ENCODE assay signal across 11 mouse cellular contexts in genomic region chr11:101221306-101221986, GRCm38 (mm10). TPM values are rescaled to one million over a fixed set of nuclear protein-coding genes. Genes with fewer than 3 reads are reported as not detected.
DNase-seq lines count a peak whose midpoint lies in the region; ATAC-seq lines count a peak whose summit lies in the region.
"Had no signal": no experiment of that assay in that cellular context is flagged by ENCODE, and none has a peak within 500 bp of the region (broad histone marks: within the 10 kb centered on the region; RNA-seq: fewer than 3 reads in every experiment).

No protein-coding gene starts in this region.

- H3K9ac ChIP-seq in heart, embryonic 15.5 days, result no peak overlapping the region
- H3K9ac ChIP-seq in limb, embryonic 11.5 days (ENCODE audit: low read length), result no peak overlapping the region
- H3K9ac ChIP-seq in stomach, embryonic 14.5 days (replicated peaks; ENCODE audit: low read depth, low read length), result no peak overlapping the region
- no peak overlapping the region for H3K9ac ChIP-seq in forebrain, embryonic 13.5 days

- H3K36me3 ChIP-seq in heart, embryonic 15.5 days, result peaks cover 15% of the 10 kb centered on the region
- H3K36me3 ChIP-seq in limb, embryonic 11.5 days (ENCODE audit: control insufficient read depth, insufficient read depth, low read length), result no peaks in the 10 kb centered on the region
- no peaks in the 10 kb centered on the region for H3K36me3 ChIP-seq in limb, embryonic 10.5 days
- peaks cover 10% of the 10 kb centered on the region; the same call in 1 of the 2 replicates for H3K36me3 ChIP-seq in stomach, embryonic 14.5 days (ENCODE audit: control insufficient read depth, insufficient read depth, low read length)
- no peaks in the 10 kb centered on the region for H3K36me3 ChIP-seq in forebrain, embryonic 13.5 days (ENCODE audit: poor library complexity, severe bottlenecking)

- 74% methylated on average over 8 of the region's 8 CpGs for WGBS in heart, embryonic 15.5 days
- WGBS in limb, embryonic 11.5 days, result 90% methylated on average over 8 of the region's 8 CpGs
- WGBS in limb, embryonic 10.5 days, result 93% methylated on average over 8 of the region's 8 CpGs
- 74% methylated on average over 8 of the region's 8 CpGs for WGBS in stomach, embryonic 14.5 days
- WGBS in forebrain, embryonic 13.5 days, result 92% methylated on average over 8 of the region's 8 CpGs

- H3K27me3 ChIP-seq in heart, embryonic 15.5 days, result no peaks in the 10 kb centered on the region
- no peaks in the 10 kb centered on the region for H3K27me3 ChIP-seq in limb, embryonic 11.5 days (ENCODE audit: control insufficient read depth, insufficient read depth, low read length)
- no peaks in the 10 kb centered on the region; the same call in 1 of the 2 replicates for H3K27me3 ChIP-seq in limb, embryonic 10.5 days (ENCODE audit: low read depth, poor library complexity, severe bottlenecking)
- no peaks in the 10 kb centered on the region for H3K27me3 ChIP-seq in stomach, embryonic 14.5 days (ENCODE audit: control insufficient read depth, insufficient read depth, low read length)
- no peaks in the 10 kb centered on the region for H3K27me3 ChIP-seq in forebrain, embryonic 13.5 days

- no peak for ATAC-seq in heart, embryonic 15.5 days (replicated peaks; ENCODE audit: insufficient number of reproducible peaks, insufficient read depth, low FRiP score, low read depth)
- ATAC-seq in limb, embryonic 11.5 days (ENCODE audit: insufficient number of reproducible peaks, low FRiP score, low TSS enrichment, low read depth), result no peak
- ATAC-seq in stomach, embryonic 14.5 days (ENCODE audit: insufficient number of reproducible peaks, insufficient read depth, low FRiP score, low read depth), result no peak
- ATAC-seq in forebrain, embryonic 13.5 days, result no peak

- H3K27ac ChIP-seq in heart, embryonic 15.5 days, result peak overlapping the region; percentile 50
- H3K27ac ChIP-seq in limb, embryonic 11.5 days (replicated peaks; ENCODE audit: low read depth, low read length), result 0 out of 2 replicates have a peak overlapping the region, but pooled peaks have one; percentile 8
- no peak overlapping the region for H3K27ac ChIP-seq in limb, embryonic 10.5 days
- H3K27ac ChIP-seq in stomach, embryonic 14.5 days (ENCODE audit: low read length), result 0 out of 2 replicates have a peak overlapping the region, but pooled peaks have one; percentile 10
- no peak overlapping the region for H3K27ac ChIP-seq in forebrain, embryonic 13.5 days

- no peak overlapping the region for H3K4me2 ChIP-seq in heart, embryonic 15.5 days
- H3K4me2 ChIP-seq in limb, embryonic 11.5 days (ENCODE audit: low read depth, severe bottlenecking), result no peak overlapping the region
- H3K4me2 ChIP-seq in stomach, embryonic 14.5 days (replicated peaks; ENCODE audit: low read depth, low read length), result no peak overlapping the region
- no peak overlapping the region for H3K4me2 ChIP-seq in forebrain, embryonic 13.5 days

- intact Hi-C loops in heart, postnatal 25 days (cut with DNase I), result no loop called here

- no peak overlapping the region for H3K4me3 ChIP-seq in heart, embryonic 15.5 days
- no peak overlapping the region for H3K4me3 ChIP-seq in limb, embryonic 11.5 days (ENCODE audit: low read depth, low read length)
- H3K4me3 ChIP-seq in limb, embryonic 10.5 days, result no peak overlapping the region
- H3K4me3 ChIP-seq in stomach, embryonic 14.5 days (ENCODE audit: low read depth, low read length), result no peak overlapping the region
- H3K4me3 ChIP-seq in forebrain, embryonic 13.5 days, result no peak overlapping the region

- no peaks in the 10 kb centered on the region for H3K9me3 ChIP-seq in heart, embryonic 15.5 days (replicated peaks)
- H3K9me3 ChIP-seq in limb, embryonic 11.5 days (ENCODE audit: control insufficient read depth, low read length), result no peaks in the 10 kb centered on the region
- H3K9me3 ChIP-seq in limb, embryonic 10.5 days (replicated peaks), result no peaks in the 10 kb centered on the region
- H3K9me3 ChIP-seq in stomach, embryonic 14.5 days (ENCODE audit: control insufficient read depth, low read depth, low read length), result no peaks in the 10 kb centered on the region
- H3K9me3 ChIP-seq in forebrain, embryonic 13.5 days (replicated peaks), result no peaks in the 10 kb centered on the region

- H3K4me1 ChIP-seq in heart, embryonic 15.5 days (replicated peaks), result peaks cover 12% of the 10 kb centered on the region
- H3K4me1 ChIP-seq in limb, embryonic 11.5 days (ENCODE audit: control insufficient read depth, insufficient read depth, low read length), result no peaks in the 10 kb centered on the region
- H3K4me1 ChIP-seq in limb, embryonic 10.5 days, result peaks cover 12% of the 10 kb centered on the region; the same call in 1 of the 2 replicates
- H3K4me1 ChIP-seq in stomach, embryonic 14.5 days (ENCODE audit: control insufficient read depth, insufficient read depth, low read length), result peaks cover 4% of the 10 kb centered on the region; the same call in 1 of the 2 replicates
- 0 out of 2 replicates have a peak, but pooled peaks cover 8% of the 10 kb centered on the region for H3K4me1 ChIP-seq in forebrain, embryonic 13.5 days

- DNase-seq in heart, postnatal 25 days (ENCODE audit: low spot score), result no peak
- no peak for DNase-seq in limb, embryonic 11.5 days (ENCODE audit: low spot score)
- no peak for DNase-seq in limb, embryonic 10.5 days (ENCODE audit: low spot score)
- peak; percentile 18 for DNase-seq in brain, adult 2 months (ENCODE audit: low read depth, low spot score)
- no peak for DNase-seq in frontal cortex, postnatal 14 days (ENCODE audit: low spot score in 2 of 2)
- DNase-seq: heart, adult 18-20 months; retina, postnatal 1 day had no signal

RNA-seq across cellular contexts. Expression of gene Ezh1, which starts 4.8 kb away (rescaled TPM):
- polyA plus RNA-seq in heart, embryonic 15.5 days (2015; fragmentation: Nextera tagmentation; extraction: Ambion mirVana), result 13.3 and 15.0 TPM in 2 replicates
- total RNA-seq in heart, postnatal 25 days (2021), result 10 to 100 TPM; 26.0 to 30.4 TPM
- 12.7 and 13.4 TPM in 2 replicates for polyA plus RNA-seq in limb, embryonic 11.5 days (2014; fragmentation: Nextera tagmentation; extraction: Ambion mirVana)
- polyA plus RNA-seq in limb, embryonic 10.5 days (2016; fragmentation: Nextera tagmentation; extraction: Ambion mirVana), result 10.1 and 13.6 TPM in 2 replicates
- polyA plus RNA-seq in stomach, embryonic 14.5 days (2014; fragmentation: Nextera tagmentation; extraction: Ambion mirVana), result 17.7 and 19.1 TPM in 2 replicates
- polyA plus RNA-seq in forebrain, embryonic 13.5 days (2015; fragmentation: Nextera tagmentation; extraction: Ambion mirVana), result 12.1 and 13.8 TPM in 2 replicates

RNA-seq across cellular contexts. Expression of gene Ramp2, which starts 24.4 kb away (rescaled TPM):
- 196 and 210 TPM in 2 replicates for polyA plus RNA-seq in heart, embryonic 15.5 days (2015; fragmentation: Nextera tagmentation; extraction: Ambion mirVana)
- 100 to 1,000 TPM in 1 of 2 experiments, 10 to 100 TPM in 1; 80.9 to 123 TPM for total RNA-seq in heart, postnatal 25 days (2021)
- 60.4 and 67.2 TPM in 2 replicates for polyA plus RNA-seq in limb, embryonic 11.5 days (2014; fragmentation: Nextera tagmentation; extraction: Ambion mirVana)
- 54.2 and 61.5 TPM in 2 replicates for polyA plus RNA-seq in limb, embryonic 10.5 days (2016; fragmentation: Nextera tagmentation; extraction: Ambion mirVana)
- polyA plus RNA-seq in stomach, embryonic 14.5 days (2014; fragmentation: Nextera tagmentation; extraction: Ambion mirVana), result 123 and 128 TPM in 2 replicates
- 43.9 and 55.3 TPM in 2 replicates for polyA plus RNA-seq in forebrain, embryonic 13.5 days (2015; fragmentation: Nextera tagmentation; extraction: Ambion mirVana)

RNA-seq across cellular contexts. Expression of gene Vps25, which starts 32.1 kb away (rescaled TPM):
- 89.1 and 106 TPM in 2 replicates for polyA plus RNA-seq in heart, embryonic 15.5 days (2015; fragmentation: Nextera tagmentation; extraction: Ambion mirVana)
- total RNA-seq in heart, postnatal 25 days (2021), result 10 to 100 TPM; 78.2 to 85.0 TPM
- 111 and 120 TPM in 2 replicates for polyA plus RNA-seq in limb, embryonic 11.5 days (2014; fragmentation: Nextera tagmentation; extraction: Ambion mirVana)
- 118 and 127 TPM in 2 replicates for polyA plus RNA-seq in limb, embryonic 10.5 days (2016; fragmentation: Nextera tagmentation; extraction: Ambion mirVana)
- polyA plus RNA-seq in stomach, embryonic 14.5 days (2014; fragmentation: Nextera tagmentation; extraction: Ambion mirVana), result 153 and 154 TPM in 2 replicates
- polyA plus RNA-seq in forebrain, embryonic 13.5 days (2015; fragmentation: Nextera tagmentation; extraction: Ambion mirVana), result 92.6 and 109 TPM in 2 replicates

RNA-seq across cellular contexts. Expression of gene Wnk4, which starts 38.9 kb away (rescaled TPM):
- polyA plus RNA-seq in heart, embryonic 15.5 days (2015; fragmentation: Nextera tagmentation; extraction: Ambion mirVana), result 4.1 and 7.2 TPM in 2 replicates
- total RNA-seq in heart, postnatal 25 days (2021), result 10 to 100 TPM in 1 of 2 experiments, 1 to 10 TPM in 1; 9.6 to 14.6 TPM
- polyA plus RNA-seq in limb, embryonic 11.5 days (2014; fragmentation: Nextera tagmentation; extraction: Ambion mirVana), result 7.0 and 8.1 TPM in 2 replicates
- 4.7 and 6.2 TPM in 2 replicates for polyA plus RNA-seq in limb, embryonic 10.5 days (2016; fragmentation: Nextera tagmentation; extraction: Ambion mirVana)
- 21.9 and 26.8 TPM in 2 replicates for polyA plus RNA-seq in stomach, embryonic 14.5 days (2014; fragmentation: Nextera tagmentation; extraction: Ambion mirVana)
- polyA plus RNA-seq in forebrain, embryonic 13.5 days (2015; fragmentation: Nextera tagmentation; extraction: Ambion mirVana), result 4.4 and 4.5 TPM in 2 replicates

RNA-seq across cellular contexts. Expression of gene Ccr10, which starts 46.2 kb away (rescaled TPM):
- 0.28 and 0.38 TPM in 2 replicates for polyA plus RNA-seq in heart, embryonic 15.5 days (2015; fragmentation: Nextera tagmentation; extraction: Ambion mirVana)
- under 1 TPM in 1 of 2 experiments, not detected in 1; 0.14 TPM for total RNA-seq in heart, postnatal 25 days (2021)
- 0.13 TPM in 1 of 2 replicates, not detected in the other for polyA plus RNA-seq in limb, embryonic 11.5 days (2014; fragmentation: Nextera tagmentation; extraction: Ambion mirVana)
- not detected in 2 replicates for polyA plus RNA-seq in limb, embryonic 10.5 days (2016; fragmentation: Nextera tagmentation; extraction: Ambion mirVana)
- 0.14 and 0.33 TPM in 2 replicates for polyA plus RNA-seq in stomach, embryonic 14.5 days (2014; fragmentation: Nextera tagmentation; extraction: Ambion mirVana)
- polyA plus RNA-seq in forebrain, embryonic 13.5 days (2015; fragmentation: Nextera tagmentation; extraction: Ambion mirVana), result 0.10 TPM in 1 of 2 replicates, not detected in the other
- total RNA-seq: heart, adult 18-20 months; liver, adult 2 months had no signal

Comparison
In these comparisons a context has a peak if more than half of its experiments do, and no peak if none do; other contexts are left out.
1. H3K27ac ChIP-seq: peak in heart, embryonic 15.5 days (single experiment), limb, embryonic 11.5 days (single experiment) and stomach, embryonic 14.5 days (single experiment); none in limb, embryonic 10.5 days (single experiment) and forebrain, embryonic 13.5 days (single experiment).